Mouse (Mus musculus) neural tube, embryonic 12.5 days (tissue): ENCODE measurements around the gene Casp2. TPM values are rescaled to one million over a fixed set of nuclear protein-coding genes. Genes with fewer than 3 reads are reported as not detected.

Source experiments
- ATAC-seq: fragments of 200-750 bp; cut with Nextera tagmentation; 2 replicates; pipeline ENCODE4 v1.8.0; 2017; ENCODE audit warnings: low read depth, mild to moderate bottlenecking, moderate TSS enrichment, moderate library complexity; ENCODE audit not compliant: low FRiP score
- H3K27ac ChIP-seq: fragments of 300-500 bp; sonication (generic); 2 replicates; pipeline ENCODE4 v1.5.1; 2016
- H3K27me3 ChIP-seq: fragments of 300-500 bp; sonication (generic); replicated peaks from 2 replicates; pipeline ENCODE4 v1.6.1; 2016; ENCODE audit warnings: mild to moderate bottlenecking
- H3K36me3 ChIP-seq: fragments of 300-500 bp; sonication (generic); 2 replicates; pipeline ENCODE4 v1.6.1; 2016; ENCODE audit warnings: mild to moderate bottlenecking
- H3K4me1 ChIP-seq: fragments of 300-500 bp; sonication (generic); 2 replicates; pipeline ENCODE4 v1.6.1; 2016
- H3K4me2 ChIP-seq: fragments of 300-500 bp; sonication (generic); replicated peaks from 2 replicates; pipeline ENCODE4 v1.6.1; 2016; ENCODE audit warnings: mild to moderate bottlenecking
- H3K4me3 ChIP-seq: fragments of 300-500 bp; sonication (generic); 2 replicates; pipeline ENCODE4 v1.5.1; 2016
- H3K9ac ChIP-seq: fragments of 300-500 bp; sonication (generic); 2 replicates; pipeline ENCODE4 v1.6.1; 2016; ENCODE audit warnings: mild to moderate bottlenecking
- H3K9me3 ChIP-seq: fragments of 300-500 bp; sonication (generic); 2 replicates; pipeline ENCODE4 v1.6.1; 2016; ENCODE audit warnings: mild to moderate bottlenecking
- WGBS: fragments of 180-500 bp; shearing (Covaris S2); methylation state at CpG from one replicate; pipeline ENCODE4 v1.1.7; 2016; 5-methylcytosine and 5-hydroxymethylcytosine counted together
- polyA plus RNA-seq: library from polyadenylated mRNA; unstranded; fragments of >200 nt; fragmentation: Nextera tagmentation; extraction: Ambion mirVana; gene quantifications from 2 replicates; pipeline ENCODE4 v1.2.1, GENCODE M21; 2016

Gene Casp2
- polyA plus RNA-seq, 1 experiment from 2014 or later, result 58.8 TPM

- H3K9ac ChIP-seq, result no peak overlapping the region
- no peaks in the 10 kb centered on the region for H3K4me1 ChIP-seq
- no peak overlapping the region for H3K4me3 ChIP-seq
- no peaks in the 10 kb centered on the region for H3K36me3 ChIP-seq
- WGBS, result 84% methylated on average over 3 of the region's 3 CpGs
- H3K27me3 ChIP-seq, result no peaks in the 10 kb centered on the region
- no peak overlapping the region for H3K4me2 ChIP-seq
- no peak overlapping the region for H3K27ac ChIP-seq
- no peak for ATAC-seq
- no peaks in the 10 kb centered on the region for H3K9me3 ChIP-seq
Measured at GRCm38 (mm10) chr6:42328757-42329156, 64.0 kb downstream of the Casp2 start.

GRCm38 (mm10) chr6:42330216-42330615 lies 65.4 kb downstream of the Casp2 start:
- H3K9ac ChIP-seq, result no peak overlapping the region
- no peak overlapping the region for H3K4me3 ChIP-seq
- H3K27ac ChIP-seq, result no peak overlapping the region
- no peaks in the 10 kb centered on the region for H3K4me1 ChIP-seq
- no peaks in the 10 kb centered on the region for H3K27me3 ChIP-seq
- H3K36me3 ChIP-seq, result no peaks in the 10 kb centered on the region
- WGBS, result 80% methylated on average over 3 of the region's 3 CpGs
- H3K9me3 ChIP-seq, result no peaks in the 10 kb centered on the region
- ATAC-seq, result no peak
- no peak overlapping the region for H3K4me2 ChIP-seq

GRCm38 (mm10) chr6:42330946-42331345 lies 66.2 kb downstream of the Casp2 start:
- 89% methylated on average over 3 of the region's 3 CpGs for WGBS
- Histone ChIP-seq H3K4me1 (no peaks in the 10 kb centered on the region), H3K9me3 (no peaks in the 10 kb centered on the region), H3K4me3 (no peak overlapping the region), H3K36me3 (no peaks in the 10 kb centered on the region), H3K27me3 (no peaks in the 10 kb centered on the region), H3K4me2 (no peak overlapping the region), H3K9ac (no peak overlapping the region), H3K27ac (no peak overlapping the region)
- no peak for ATAC-seq

Other genes starting within 250 kb of the Casp2 start
- gene Sva, start 226.6 kb upstream of the Casp2 start, polyA plus RNA-seq, result not detected in 2 replicates
- not detected in 2 replicates for gene Tas2r139, start 124.0 kb upstream of the Casp2 start, polyA plus RNA-seq
- not detected in 2 replicates for gene Tas2r144, start 49.7 kb upstream of the Casp2 start, polyA plus RNA-seq
- gene Gstk1, start 19.1 kb upstream of the Casp2 start, polyA plus RNA-seq, result 16.3 and 17.3 TPM in 2 replicates
- gene Tmem139, start 3.0 kb upstream of the Casp2 start, polyA plus RNA-seq, result 0.44 and 0.70 TPM in 2 replicates
- gene Clcn1, start 21.7 kb downstream of the Casp2 start, polyA plus RNA-seq, result 1.5 and 1.9 TPM in 2 replicates
- 6.4 and 6.5 TPM in 2 replicates for gene Fam131b, start 59.7 kb downstream of the Casp2 start, polyA plus RNA-seq
- gene Zyx, start 84.6 kb downstream of the Casp2 start, polyA plus RNA-seq, result 71.4 and 77.5 TPM in 2 replicates
- 0.96 and 1.3 TPM in 2 replicates for gene Epha1, start 108.3 kb downstream of the Casp2 start, polyA plus RNA-seq
- not detected in 2 replicates for gene Tas2r143, start 135.3 kb downstream of the Casp2 start, polyA plus RNA-seq
- not detected in 2 replicates for gene Tas2r135, start 140.4 kb downstream of the Casp2 start, polyA plus RNA-seq
- gene Tas2r126, start 169.6 kb downstream of the Casp2 start, polyA plus RNA-seq, result not detected in 2 replicates
- gene Olfr458, start 200.2 kb downstream of the Casp2 start, polyA plus RNA-seq, result not detected in 2 replicates
- not detected in 2 replicates for gene Olfr457, start 211.3 kb downstream of the Casp2 start, polyA plus RNA-seq
- not detected in 2 replicates for gene Olfr456, start 222.2 kb downstream of the Casp2 start, polyA plus RNA-seq